Mouse (Mus musculus) cerebellum, adult 11 months (tissue): ENCODE data around the gene 1700011L22Rik.

Experiments used
- DNase-seq: peaks from one replicate; pipeline ENCODE4 v3.0.0; 2022

1700011L22Rik gene

GRCm38 (mm10) chr8:79248470-79248869 lies at the start of gene 1700011L22Rik:
TSS of gene 1700011L22Rik (minus strand) at chr8:79248570.
- DNase-seq, result no peak

GRCm38 (mm10) chr8:79297763-79298162 lies 49.4 kb upstream of the 1700011L22Rik start:
- no peak for DNase-seq

- DNase-seq, result no peak
Measured at GRCm38 (mm10) chr8:79295276-79296105, 47.1 kb upstream of the 1700011L22Rik start.

- peak; percentile 96 for DNase-seq
Measured at GRCm38 (mm10) chr8:79294610-79295275, 46.4 kb upstream of the 1700011L22Rik start, which contains the start of gene Mmaa. TSS of gene Mmaa (minus strand) at chr8:79294937.

GRCm38 (mm10) chr8:79293841-79294240 lies 45.5 kb upstream of the 1700011L22Rik start:
- no peak for DNase-seq

GRCm38 (mm10) chr8:79292712-79293264 lies 44.4 kb upstream of the 1700011L22Rik start:
- no peak for DNase-seq

GRCm38 (mm10) chr8:79289592-79289991 lies 41.2 kb upstream of the 1700011L22Rik start:
- no peak for DNase-seq

- DNase-seq, result no peak
Measured at GRCm38 (mm10) chr8:79288681-79289080, 40.3 kb upstream of the 1700011L22Rik start.

- DNase-seq, result no peak
Measured at GRCm38 (mm10) chr8:79288250-79288649, 39.9 kb upstream of the 1700011L22Rik start.

- DNase-seq, result no peak
Measured at GRCm38 (mm10) chr8:79286424-79286823, 38.1 kb upstream of the 1700011L22Rik start.

GRCm38 (mm10) chr8:79284626-79285025 lies 36.3 kb upstream of the 1700011L22Rik start:
- no peak for DNase-seq

GRCm38 (mm10) chr8:79281376-79281890 lies 33.1 kb upstream of the 1700011L22Rik start:
- no peak for DNase-seq

GRCm38 (mm10) chr8:79277264-79277870 lies 29.0 kb upstream of the 1700011L22Rik start:
- no peak for DNase-seq

GRCm38 (mm10) chr8:79274940-79275339 lies 26.6 kb upstream of the 1700011L22Rik start:
- DNase-seq, result no peak

GRCm38 (mm10) chr8:79273776-79274175 lies 25.4 kb upstream of the 1700011L22Rik start:
- DNase-seq, result no peak

- no peak for DNase-seq
Measured at GRCm38 (mm10) chr8:79272676-79273075, 24.3 kb upstream of the 1700011L22Rik start.

GRCm38 (mm10) chr8:79268921-79269320 lies 20.6 kb upstream of the 1700011L22Rik start:
- no peak for DNase-seq

GRCm38 (mm10) chr8:79261920-79262319 lies 13.6 kb upstream of the 1700011L22Rik start:
- DNase-seq, result no peak

- DNase-seq, result no peak
Measured at GRCm38 (mm10) chr8:79256076-79256705, 7.8 kb upstream of the 1700011L22Rik start.

- DNase-seq, result no peak
Measured at GRCm38 (mm10) chr8:79253742-79254141, 5.4 kb upstream of the 1700011L22Rik start.

- DNase-seq, result no peak
Measured at GRCm38 (mm10) chr8:79243422-79243821, 4.9 kb downstream of the 1700011L22Rik start.

- no peak for DNase-seq
Measured at GRCm38 (mm10) chr8:79239996-79240395, 8.4 kb downstream of the 1700011L22Rik start.

- DNase-seq, result no peak
Measured at GRCm38 (mm10) chr8:79239320-79239719, 9.1 kb downstream of the 1700011L22Rik start.
